Mouse (Mus musculus) effector memory CD4-positive, alpha-beta T cell, adult 5 months (primary cell): ENCODE data around the gene Blvra. TPM values are rescaled to one million over a fixed set of nuclear protein-coding genes. Genes with fewer than 3 reads are reported as not detected.

ENCODE experiments used
- polyA plus RNA-seq: library from polyadenylated mRNA; unstranded; fragments of 100-300 nt; shearing (Covaris generic); gene quantifications from one replicate; pipeline ENCODE4 v1.2.1, GENCODE M21; 2017

Gene Blvra
- polyA plus RNA-seq: 36.1 TPM

DNA sequence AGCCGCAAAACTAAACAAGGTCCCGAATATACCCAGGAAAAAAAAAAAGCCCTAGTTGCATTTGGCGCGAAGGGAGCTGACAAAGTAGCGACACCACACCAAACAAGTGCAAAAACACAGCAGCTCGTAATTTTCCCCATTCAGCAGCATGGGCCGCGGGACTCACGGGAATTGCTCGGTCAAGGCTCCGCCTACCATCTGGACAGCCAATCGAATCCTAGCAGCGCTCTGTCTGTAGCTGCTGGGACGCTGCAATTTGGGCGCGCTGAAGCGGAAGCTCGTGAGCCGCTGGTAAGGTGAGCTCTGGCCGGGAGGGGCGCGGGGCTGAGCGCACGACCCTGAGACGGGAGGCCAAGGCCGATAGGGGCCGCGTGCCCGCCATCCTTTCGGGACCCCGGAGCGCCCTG is at the start of gene Blvra:
Gene Blvra (plus strand): TSS at position 231 of the 407 bp plus-strand sequence.

DNA sequence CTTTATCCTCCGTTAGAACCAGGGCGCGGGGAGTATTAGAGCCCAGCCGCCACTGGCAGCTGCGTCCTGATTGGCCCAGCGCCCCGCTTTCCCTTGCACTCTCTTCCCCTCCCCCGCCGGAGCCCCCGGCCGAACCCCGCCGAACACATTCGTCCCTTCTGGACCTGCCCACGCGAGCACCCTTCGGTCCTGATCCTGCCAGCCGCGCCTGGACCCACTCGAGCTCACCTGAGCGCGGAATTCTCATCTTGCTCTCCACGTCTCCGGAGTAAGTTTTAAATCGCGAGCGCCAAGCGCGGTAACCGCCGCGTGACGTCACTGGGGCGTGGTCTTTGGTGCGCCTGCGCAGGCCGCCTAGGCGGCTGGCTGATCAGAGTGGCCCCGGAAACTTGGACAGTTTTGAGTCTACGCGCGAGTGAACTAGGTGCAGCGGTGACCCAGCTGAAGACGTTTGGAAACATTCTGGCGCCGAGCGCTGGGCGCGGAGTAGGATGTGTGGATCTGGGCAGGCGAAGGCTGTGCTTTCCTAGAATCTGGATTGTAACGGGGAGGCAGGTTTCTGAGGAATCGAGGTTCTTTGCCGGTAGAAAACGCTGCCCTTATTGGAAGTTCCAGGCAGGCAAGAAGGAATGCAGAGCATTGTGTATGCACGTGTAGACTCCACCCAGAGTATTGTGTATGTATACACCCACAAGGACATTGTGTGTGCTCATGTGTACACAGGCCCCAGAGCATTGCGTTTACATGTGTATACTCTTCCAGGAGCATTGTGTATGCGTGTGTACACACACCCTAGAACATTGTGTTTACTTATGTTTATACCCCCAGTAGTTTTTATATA is 63.4 kb downstream of the Blvra start, which contains the start of gene Ncaph:
Gene Ncaph (minus strand): TSS at position 334 of the 841 bp plus-strand sequence.

DNA sequence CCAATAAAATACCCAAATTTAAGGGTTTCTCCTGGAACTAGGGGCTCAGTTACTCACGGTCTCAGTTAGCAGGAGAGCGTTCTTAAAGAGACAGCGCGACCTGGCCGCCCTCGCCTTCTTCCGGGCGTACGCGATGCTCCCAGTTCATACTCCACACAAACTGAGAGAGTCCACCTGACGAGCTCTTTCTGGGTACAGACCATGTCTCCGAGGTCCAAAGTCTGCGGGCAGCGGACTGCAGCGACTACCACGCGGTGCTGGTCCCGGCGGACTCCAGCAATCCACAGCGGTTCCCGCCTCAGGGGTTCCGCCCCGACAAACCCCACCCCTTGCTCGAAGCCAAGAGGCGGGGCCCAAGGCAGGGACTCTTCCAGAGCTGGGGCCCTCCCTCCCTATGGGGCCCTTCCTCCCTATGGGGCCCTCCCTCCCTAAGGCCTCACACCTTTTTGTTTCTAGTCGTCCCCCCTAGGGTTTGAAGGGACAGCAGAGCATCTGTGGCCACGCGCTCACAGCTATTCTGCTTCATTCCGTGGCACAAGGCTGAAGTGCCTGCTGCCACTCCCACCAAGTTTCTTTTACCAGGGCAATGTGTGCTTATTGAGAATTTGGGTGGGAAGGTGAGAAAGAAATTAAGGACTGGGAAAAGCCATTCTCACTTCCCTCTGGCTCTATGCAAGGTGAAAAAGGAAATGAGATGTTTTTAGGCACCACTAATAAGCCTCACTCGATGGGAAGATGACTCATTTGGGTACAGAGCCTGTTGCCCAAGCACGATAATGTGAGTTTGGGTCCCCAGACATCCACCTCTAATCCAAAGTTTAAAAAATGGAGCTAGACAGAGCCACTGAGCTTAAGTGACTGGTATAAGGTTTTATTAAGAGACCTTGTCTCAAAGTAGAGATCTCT is 72.9 kb downstream of the Blvra start, which contains the start of gene Itpripl1:
Gene Itpripl1 (minus strand): TSS at position 285 of the 906 bp plus-strand sequence.

Other genes starting within 250 kb of the Blvra start
- 62.2 TPM for gene Trpm7, start 194.4 kb upstream of the Blvra start, polyA plus RNA-seq
- 59.7 TPM for gene Sppl2a, start 137.4 kb upstream of the Blvra start, polyA plus RNA-seq
- gene Ap4e1, start 61.9 kb upstream of the Blvra start, polyA plus RNA-seq: 13.7 TPM
- 3.4 TPM for gene Ncaph, start 63.3 kb downstream of the Blvra start, polyA plus RNA-seq
- gene Itpripl1, start 72.8 kb downstream of the Blvra start, polyA plus RNA-seq: 2.1 TPM
- 0.57 TPM for gene 1810024B03Rik, start 137.6 kb downstream of the Blvra start, polyA plus RNA-seq
- gene Snrnp200, start 137.7 kb downstream of the Blvra start, polyA plus RNA-seq: 88.5 TPM
- 69.0 TPM for gene Ciao1, start 177.2 kb downstream of the Blvra start, polyA plus RNA-seq
- gene Tmem127, start 177.2 kb downstream of the Blvra start, polyA plus RNA-seq: 35.9 TPM
- 51.3 TPM for gene Stard7, start 199.6 kb downstream of the Blvra start, polyA plus RNA-seq